Mouse (Mus musculus) lung, embryonic 15.5 days (tissue): ENCODE data around the gene Gm45713. TPM values are rescaled to one million over a fixed set of nuclear protein-coding genes. Genes with fewer than 3 reads are reported as not detected.
A peak's percentile ranks its signal among the peaks of the same experiment; 100 is the strongest.

Source experiments
- ATAC-seq: fragments of 200-750 bp; cut with Nextera tagmentation; 2 replicates; pipeline ENCODE4 v1.8.0; 2017; ENCODE audit warnings: moderate number of reproducible peaks, borderline replicate concordance; ENCODE audit not compliant: low FRiP score, low TSS enrichment; ENCODE audit errors: extremely low read depth
- H3K27ac ChIP-seq: fragments of 300-500 bp; sonication (generic); 2 replicates; pipeline ENCODE4 v1.5.1; 2015; ENCODE audit warnings: moderate library complexity, mild to moderate bottlenecking, inconsistent platforms
- H3K27me3 ChIP-seq: fragments of 300-500 bp; sonication (generic); 2 replicates; pipeline ENCODE4 v1.6.1; 2015; ENCODE audit warnings: inconsistent platforms
- H3K36me3 ChIP-seq: fragments of 300-500 bp; sonication (generic); 2 replicates; pipeline ENCODE4 v1.6.1; 2015; ENCODE audit warnings: inconsistent platforms
- H3K4me1 ChIP-seq: fragments of 300-500 bp; sonication (generic); 2 replicates; pipeline ENCODE4 v1.6.1; 2015; ENCODE audit warnings: inconsistent platforms
- H3K4me2 ChIP-seq: fragments of 300-500 bp; sonication (generic); 2 replicates; pipeline ENCODE4 v1.6.1; 2015; ENCODE audit warnings: inconsistent platforms, mild to moderate bottlenecking, moderate library complexity
- H3K4me3 ChIP-seq: fragments of 300-500 bp; sonication (generic); 2 replicates; pipeline ENCODE4 v1.5.1; 2015; ENCODE audit warnings: mild to moderate bottlenecking, inconsistent platforms
- H3K9ac ChIP-seq: fragments of 300-500 bp; sonication (generic); 2 replicates; pipeline ENCODE4 v1.6.1; 2015; ENCODE audit warnings: inconsistent platforms
- H3K9me3 ChIP-seq: fragments of 300-500 bp; sonication (generic); 2 replicates; pipeline ENCODE4 v1.6.1; 2016; ENCODE audit warnings: inconsistent platforms
- WGBS: fragments of 180-500 bp; shearing (Covaris S2); methylation state at CpG from one replicate; pipeline ENCODE4 v1.1.7; 2015; 5-methylcytosine and 5-hydroxymethylcytosine counted together
- polyA plus RNA-seq: library from polyadenylated mRNA; unstranded; fragments of >200 nt; fragmentation: Nextera tagmentation; extraction: Ambion mirVana; gene quantifications from 2 replicates; pipeline ENCODE4 v1.2.1, GENCODE M21; 2015

Gene Gm45713
- polyA plus RNA-seq, 1 experiment from 2014 or later, result 0.19 TPM

DNA sequence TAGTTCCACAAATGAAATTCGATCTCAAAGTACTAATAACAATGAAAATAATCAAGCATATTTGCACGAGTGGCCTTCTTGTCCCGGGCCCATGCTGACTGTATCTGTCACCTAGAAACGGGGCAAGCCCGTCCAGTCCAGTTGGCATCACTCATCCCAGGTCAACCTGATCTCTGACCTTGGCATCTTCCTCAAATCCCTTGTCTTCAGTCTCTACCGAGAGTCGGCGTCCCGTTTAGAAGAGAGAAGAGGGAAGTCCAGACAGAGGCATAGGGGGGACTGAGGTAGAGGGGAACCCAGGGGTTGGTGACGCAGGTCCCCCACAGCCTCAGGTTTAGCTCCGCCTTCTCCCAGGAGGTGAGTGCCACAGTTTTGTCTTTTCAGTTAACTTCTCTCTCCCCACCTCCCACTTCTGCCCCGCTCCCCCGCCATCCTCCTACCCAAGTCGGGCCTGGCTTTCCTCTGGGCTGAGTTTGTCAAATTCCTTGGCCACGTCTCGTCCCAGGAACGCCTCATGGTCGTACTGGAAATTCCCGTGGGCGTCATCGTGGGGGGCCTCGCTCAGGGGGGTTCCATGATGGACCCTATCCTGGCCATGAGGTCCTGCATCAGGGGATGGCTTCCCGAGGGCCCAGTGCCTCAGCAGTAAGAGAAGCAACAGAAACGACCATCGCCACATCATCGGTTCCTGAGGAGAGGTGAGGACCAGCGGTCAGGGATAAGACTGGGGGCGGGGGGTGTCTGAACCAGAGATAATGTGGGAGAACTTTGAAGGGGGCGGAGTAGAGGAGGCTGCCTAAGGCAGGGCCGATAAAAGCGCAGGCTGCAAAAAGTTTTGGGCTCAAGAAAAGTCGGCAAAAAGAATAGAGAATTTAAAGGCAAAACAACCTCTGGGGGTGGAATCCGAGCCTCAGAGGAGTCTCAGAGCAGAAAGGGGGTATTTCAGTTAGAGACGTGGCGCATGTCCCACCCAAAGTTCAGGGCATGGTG, 44.7 kb downstream of the Gm45713 start:
- WGBS, result 6% methylated on average over 35 of the region's 35 CpGs
- Histone ChIP-seq H3K4me1 (peaks cover 25% of the 10 kb centered on the region), H3K4me2 (peak overlapping the region; percentile 72), H3K27me3 (no peaks in the 10 kb centered on the region), H3K9ac (peak overlapping the region; percentile 62), H3K36me3 (peaks cover 29% of the 10 kb centered on the region), H3K27ac (peak overlapping the region; percentile 79), H3K4me3 (peak overlapping the region; percentile 52), H3K9me3 (no peaks in the 10 kb centered on the region)
- peak; percentile 68 for ATAC-seq

DNA sequence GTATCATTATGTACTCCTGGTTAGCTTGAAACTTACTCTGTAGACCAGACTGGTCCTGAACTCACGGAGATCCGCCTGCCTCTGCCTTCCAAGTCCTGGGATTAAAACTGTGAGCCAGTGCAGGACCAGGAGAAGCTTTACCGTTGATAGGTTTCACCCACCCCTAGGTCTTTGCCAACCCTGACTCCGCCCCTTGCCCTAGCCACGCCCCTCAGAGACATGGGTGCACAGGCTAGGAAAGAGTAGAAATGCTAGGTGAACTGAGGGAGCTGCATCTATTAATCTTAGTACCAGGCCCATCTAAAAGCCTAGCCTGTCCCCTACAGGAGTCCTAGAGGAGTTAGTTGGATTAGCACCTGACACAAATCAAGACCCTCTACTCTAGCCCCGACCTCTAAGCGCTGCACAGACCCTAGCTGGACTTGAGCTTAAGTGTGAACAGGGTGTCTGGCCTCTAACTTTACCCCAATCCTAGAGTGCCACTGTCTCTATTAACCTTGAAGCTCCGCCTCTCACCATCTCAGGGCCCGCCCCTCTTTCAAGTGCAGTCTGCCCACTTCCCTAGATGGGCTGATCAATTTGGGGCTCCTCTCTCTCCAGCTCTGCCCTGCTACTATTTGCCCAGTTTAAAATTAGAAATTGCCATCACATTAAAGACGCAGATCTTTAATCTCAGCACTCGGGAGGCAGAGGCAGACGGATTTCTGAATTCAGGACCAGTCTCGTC, 45.6 kb downstream of the Gm45713 start:
- no peaks in the 10 kb centered on the region for H3K9me3 ChIP-seq
- whole genome bisulfite sequencing, result 72% methylated on average over 13 of the region's 13 CpGs
- no peaks in the 10 kb centered on the region for H3K27me3 ChIP-seq
- 0 out of 2 replicates have a peak overlapping the region, but pooled peaks have one; percentile 79 for H3K27ac ChIP-seq
- H3K4me2 ChIP-seq, result peak overlapping the region; percentile 72
- H3K4me1 ChIP-seq, result peaks cover 25% of the 10 kb centered on the region
- H3K9ac ChIP-seq, result peak overlapping the region; percentile 62
- ATAC-seq, result no peak
- peaks cover 38% of the 10 kb centered on the region for H3K36me3 ChIP-seq
- peak overlapping the region; percentile 52 for H3K4me3 ChIP-seq

- Histone ChIP-seq H3K4me1 (peaks cover 24% of the 10 kb centered on the region), H3K27me3 (no peaks in the 10 kb centered on the region), H3K4me3 (no peak overlapping the region), H3K36me3 (peaks cover 53% of the 10 kb centered on the region), H3K9ac (no peak overlapping the region), H3K9me3 (no peaks in the 10 kb centered on the region), H3K27ac (no peak overlapping the region), H3K4me2 (no peak overlapping the region)
- 92% methylated on average over 17 of the region's 17 CpGs for WGBS
- ATAC-seq, result no peak
Measured at GRCm38 (mm10) chr7:45088597-45088996, 47.4 kb downstream of the Gm45713 start.

DNA sequence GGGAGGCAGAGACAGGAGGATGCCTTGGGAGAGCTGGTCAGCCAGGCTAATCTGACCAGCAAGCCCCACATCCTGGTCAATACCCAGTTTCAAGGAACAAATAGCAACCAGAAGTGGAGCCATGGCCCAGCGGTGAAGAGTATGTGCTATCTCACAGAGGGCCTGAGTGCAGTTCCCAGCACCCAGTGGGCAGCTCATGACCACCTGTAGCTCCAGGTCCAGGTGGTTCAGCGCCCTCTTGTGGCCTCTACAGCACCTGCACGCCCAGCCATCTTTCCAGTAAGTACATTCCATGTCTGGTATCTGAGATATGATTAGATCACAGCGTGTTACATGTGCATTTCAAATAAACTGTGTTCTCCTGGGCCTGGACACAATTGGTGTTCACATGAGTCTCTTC, 49.9 kb downstream of the Gm45713 start:
- Histone ChIP-seq H3K4me2 (no peak overlapping the region), H3K4me1 (peaks cover 19% of the 10 kb centered on the region), H3K27me3 (no peaks in the 10 kb centered on the region), H3K27ac (no peak overlapping the region), H3K9me3 (no peaks in the 10 kb centered on the region), H3K9ac (no peak overlapping the region), H3K36me3 (peaks cover 68% of the 10 kb centered on the region), H3K4me3 (no peak overlapping the region)
- WGBS, result 75% methylated on average over 4 of the region's 4 CpGs
- no peak for ATAC-seq

DNA sequence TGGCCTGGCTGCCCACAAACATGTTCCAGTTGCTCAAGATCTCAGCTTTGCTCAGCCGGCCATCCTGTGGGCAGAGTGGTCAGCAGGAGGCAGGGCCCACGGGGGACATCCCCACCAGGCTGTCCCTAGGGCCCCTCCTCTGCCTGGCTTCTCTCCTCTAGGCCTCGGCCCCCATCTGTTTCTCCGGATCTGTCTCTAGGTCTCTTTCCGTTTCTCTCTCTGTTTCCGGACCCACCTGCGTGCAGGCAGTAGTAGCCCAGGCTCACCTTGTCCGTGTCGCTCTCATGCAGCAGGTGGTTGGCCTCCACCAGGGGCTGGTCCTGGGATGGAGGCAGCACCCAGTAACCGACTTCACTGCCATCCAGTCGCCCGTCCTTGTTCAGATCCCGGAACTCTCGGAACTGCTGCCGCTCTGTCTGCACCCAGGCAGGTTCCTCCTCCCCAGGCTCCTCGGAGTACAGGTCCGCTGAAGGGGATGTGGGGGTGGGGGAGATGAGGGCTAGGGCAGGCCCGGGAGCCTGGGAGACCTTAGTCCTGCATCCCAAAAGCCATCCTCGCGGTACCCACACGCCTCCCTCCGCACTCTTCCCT, 52.6 kb downstream of the Gm45713 start:
- Histone ChIP-seq H3K4me1 (peaks cover 9% of the 10 kb centered on the region), H3K4me3 (no peak overlapping the region), H3K9me3 (no peaks in the 10 kb centered on the region), H3K27me3 (no peaks in the 10 kb centered on the region), H3K27ac (0 out of 2 replicates have a peak overlapping the region, but pooled peaks have one; percentile 59), H3K36me3 (peaks cover 59% of the 10 kb centered on the region), H3K9ac (no peak overlapping the region), H3K4me2 (no peak overlapping the region)
- no peak for ATAC-seq
- 78% methylated on average over 22 of the region's 22 CpGs for WGBS

- no peak overlapping the region for H3K4me2 ChIP-seq
- 65% methylated on average over 25 of the region's 25 CpGs for WGBS
- H3K9ac ChIP-seq, result no peak overlapping the region
- peak overlapping the region; percentile 59; the same call in 1 of the 2 replicates for H3K27ac ChIP-seq
- no peaks in the 10 kb centered on the region for H3K27me3 ChIP-seq
- peaks cover 54% of the 10 kb centered on the region for H3K36me3 ChIP-seq
- no peak overlapping the region for H3K4me3 ChIP-seq
- ATAC-seq, result no peak
- peaks cover 9% of the 10 kb centered on the region for H3K4me1 ChIP-seq
- H3K9me3 ChIP-seq, result no peaks in the 10 kb centered on the region
Measured at GRCm38 (mm10) chr7:45082401-45083299, 53.4 kb downstream of the Gm45713 start.

- Histone ChIP-seq H3K9me3 (no peaks in the 10 kb centered on the region), H3K9ac (no peak overlapping the region), H3K4me1 (peaks cover 9% of the 10 kb centered on the region), H3K27ac (no peak overlapping the region), H3K4me3 (no peak overlapping the region), H3K27me3 (no peaks in the 10 kb centered on the region), H3K4me2 (no peak overlapping the region), H3K36me3 (peaks cover 53% of the 10 kb centered on the region)
- WGBS, result 42% methylated on average over 5 of the region's 5 CpGs
- no peak for ATAC-seq
Measured at GRCm38 (mm10) chr7:45081016-45081415, 55.0 kb downstream of the Gm45713 start.

DNA sequence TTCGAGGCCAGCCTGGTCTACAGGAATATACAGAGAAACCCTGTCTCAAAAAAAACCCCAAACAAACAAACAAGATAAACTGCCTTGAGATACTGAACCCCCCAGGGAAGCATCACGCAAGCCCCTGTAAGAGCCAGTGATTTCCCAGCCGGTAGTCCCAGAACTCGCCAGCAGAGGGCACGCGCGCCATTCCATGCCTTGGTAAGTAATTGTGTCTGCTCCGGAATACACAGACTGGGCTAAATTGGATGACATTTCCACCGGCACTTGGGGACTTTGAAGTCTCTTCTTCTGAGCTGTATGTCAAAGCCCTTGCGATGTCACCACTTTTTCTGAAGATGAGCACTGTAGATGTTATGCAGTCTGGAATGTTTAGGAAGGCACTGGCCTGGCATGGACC, 56.2 kb downstream of the Gm45713 start:
- Histone ChIP-seq H3K27ac (no peak overlapping the region), H3K9ac (no peak overlapping the region), H3K4me3 (no peak overlapping the region), H3K4me1 (peaks cover 9% of the 10 kb centered on the region), H3K36me3 (peaks cover 52% of the 10 kb centered on the region), H3K9me3 (no peaks in the 10 kb centered on the region), H3K4me2 (no peak overlapping the region), H3K27me3 (no peaks in the 10 kb centered on the region)
- peak; percentile 29; the same call in 1 of the 2 replicates for ATAC-seq
- WGBS, result under 1% methylated on average over 10 of the region's 10 CpGs

- Histone ChIP-seq H3K4me1 (peaks cover 9% of the 10 kb centered on the region), H3K27me3 (no peaks in the 10 kb centered on the region), H3K9me3 (no peaks in the 10 kb centered on the region), H3K27ac (no peak overlapping the region), H3K36me3 (peaks cover 41% of the 10 kb centered on the region), H3K9ac (no peak overlapping the region), H3K4me2 (no peak overlapping the region), H3K4me3 (no peak overlapping the region)
- ATAC-seq, result no peak
- 28% methylated on average over 9 of the region's 9 CpGs for WGBS
Measured at GRCm38 (mm10) chr7:45078513-45078912, 57.5 kb downstream of the Gm45713 start.

DNA sequence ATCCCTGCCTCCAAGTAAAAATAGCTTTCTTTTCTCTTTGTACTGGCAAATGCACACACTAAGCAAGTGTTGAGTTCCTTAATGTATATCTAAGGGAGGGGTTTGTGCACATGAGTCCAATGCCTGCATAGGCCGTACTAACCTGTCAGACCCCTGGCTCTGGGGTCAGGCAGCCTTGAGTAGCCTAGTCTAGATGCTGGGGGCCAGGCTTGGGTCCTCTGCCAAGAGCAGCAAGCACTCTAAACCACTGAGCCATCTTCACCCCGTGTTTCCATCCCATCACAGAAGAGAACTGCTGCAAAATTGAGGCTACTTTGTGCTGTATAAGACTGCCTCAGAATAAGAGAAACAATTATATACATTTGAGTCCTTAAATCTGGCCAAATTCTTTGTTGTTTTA, 58.2 kb downstream of the Gm45713 start:
- H3K9me3 ChIP-seq, result no peaks in the 10 kb centered on the region
- no peak overlapping the region for H3K27ac ChIP-seq
- no peak overlapping the region for H3K9ac ChIP-seq
- H3K4me1 ChIP-seq, result peaks cover 7% of the 10 kb centered on the region
- H3K4me2 ChIP-seq, result no peak overlapping the region
- H3K4me3 ChIP-seq, result no peak overlapping the region
- no peak for ATAC-seq
- WGBS, result 87% methylated on average over 2 of the region's 2 CpGs
- H3K27me3 ChIP-seq, result no peaks in the 10 kb centered on the region
- H3K36me3 ChIP-seq, result peaks cover 34% of the 10 kb centered on the region

DNA sequence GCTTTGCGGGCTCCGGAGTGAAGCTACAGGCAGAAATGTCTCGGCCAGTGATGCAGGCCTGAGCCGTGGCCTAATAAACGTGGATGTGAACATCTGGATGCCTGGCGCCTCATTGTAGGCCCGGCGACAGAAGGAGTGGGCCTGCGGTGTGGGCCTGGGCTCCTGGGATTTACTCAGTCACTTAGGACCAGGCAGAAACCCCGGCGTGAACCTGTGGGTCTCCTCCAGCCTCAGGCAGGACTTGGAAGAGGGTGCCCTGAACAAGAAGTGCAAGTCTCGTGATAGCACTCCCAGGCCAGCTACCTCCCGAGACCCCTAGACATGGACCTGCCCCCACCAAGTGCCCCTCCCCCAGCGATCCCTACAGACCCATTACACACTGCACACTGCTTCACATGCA, 58.7 kb downstream of the Gm45713 start:
- H3K9me3 ChIP-seq, result no peaks in the 10 kb centered on the region
- no peaks in the 10 kb centered on the region for H3K27me3 ChIP-seq
- peaks cover 29% of the 10 kb centered on the region for H3K36me3 ChIP-seq
- no peak overlapping the region for H3K4me3 ChIP-seq
- no peak overlapping the region for H3K27ac ChIP-seq
- no peak overlapping the region for H3K4me2 ChIP-seq
- no peak for ATAC-seq
- no peak overlapping the region for H3K9ac ChIP-seq
- WGBS, result 84% methylated on average over 14 of the region's 14 CpGs
- H3K4me1 ChIP-seq, result peaks cover 2% of the 10 kb centered on the region; the same call in 1 of the 2 replicates
